Mouse (Mus musculus) forebrain, embryonic 10.5 days (tissue): ENCODE measurements at regions not wholly inside any gene's neighbourhood (a gene's known extent, or its start where the extent isn't known, plus 50 kb on each side); places are given as distances from the start of the nearest gene placed in this dataset.

Source experiments
- DNase-seq: peaks from one replicate; pipeline ENCODE4 v3.0.0-alpha.2; 2017; ENCODE audit warnings: low spot score; ENCODE audit errors: extremely low spot score
- H3K27ac ChIP-seq: fragments of 300-500 bp; sonication (generic); 2 replicates; pipeline ENCODE4 v1.5.1; 2016; ENCODE audit warnings: mild to moderate bottlenecking
- H3K27me3 ChIP-seq: fragments of 300-500 bp; sonication (generic); 2 replicates; pipeline ENCODE4 v1.6.1; 2016; ENCODE audit warnings: mild to moderate bottlenecking; ENCODE audit not compliant: poor library complexity, severe bottlenecking
- H3K36me3 ChIP-seq: fragments of 300-500 bp; sonication (generic); replicated peaks from 2 replicates; pipeline ENCODE4 v1.6.1; 2016; ENCODE audit warnings: mild to moderate bottlenecking, moderate library complexity
- H3K4me1 ChIP-seq: fragments of 300-500 bp; sonication (generic); 2 replicates; pipeline ENCODE4 v1.6.1; 2016
- H3K4me3 ChIP-seq: fragments of 300-500 bp; sonication (generic); 2 replicates; pipeline ENCODE4 v1.5.1; 2016; ENCODE audit warnings: mild to moderate bottlenecking, moderate library complexity
- H3K9me3 ChIP-seq: fragments of 300-500 bp; sonication (generic); 2 replicates; pipeline ENCODE4 v1.6.1; 2016; ENCODE audit warnings: mild to moderate bottlenecking, moderate library complexity
- WGBS: fragments of 180-500 bp; shearing (Covaris S2); methylation state at CpG from one replicate; pipeline ENCODE4 v1.1.7; 2016; 5-methylcytosine and 5-hydroxymethylcytosine counted together

DNA sequence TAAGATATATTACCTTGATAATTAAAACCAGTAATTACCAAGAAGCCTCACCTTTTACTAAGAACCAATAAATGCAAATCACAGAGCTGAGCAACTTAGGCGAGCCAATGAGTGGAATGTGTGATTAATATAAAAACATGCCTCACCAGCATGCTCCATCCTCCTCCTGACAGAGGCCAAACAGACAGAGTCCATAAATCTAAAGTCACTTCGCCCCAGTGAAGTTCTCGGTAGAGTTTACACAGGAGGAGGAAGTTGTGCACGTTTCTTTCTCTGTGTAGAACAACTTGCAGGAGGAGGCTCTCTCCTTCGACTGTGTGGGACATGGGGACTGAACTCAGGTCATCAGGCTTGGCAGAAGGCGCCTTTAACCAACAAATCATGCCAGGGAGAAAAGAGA lies 139.5 kb upstream of the Cops8 start:
- DNase-seq, result no peak
- no peak overlapping the region for H3K4me3 ChIP-seq
- no peak overlapping the region for H3K27ac ChIP-seq
- H3K36me3 ChIP-seq, result no peaks in the 10 kb centered on the region
- WGBS, result 92% methylated on average over 6 of the region's 6 CpGs
- peaks cover 16% of the 10 kb centered on the region for H3K27me3 ChIP-seq
- peaks cover 29% of the 10 kb centered on the region for H3K4me1 ChIP-seq
- no peaks in the 10 kb centered on the region for H3K9me3 ChIP-seq

DNA sequence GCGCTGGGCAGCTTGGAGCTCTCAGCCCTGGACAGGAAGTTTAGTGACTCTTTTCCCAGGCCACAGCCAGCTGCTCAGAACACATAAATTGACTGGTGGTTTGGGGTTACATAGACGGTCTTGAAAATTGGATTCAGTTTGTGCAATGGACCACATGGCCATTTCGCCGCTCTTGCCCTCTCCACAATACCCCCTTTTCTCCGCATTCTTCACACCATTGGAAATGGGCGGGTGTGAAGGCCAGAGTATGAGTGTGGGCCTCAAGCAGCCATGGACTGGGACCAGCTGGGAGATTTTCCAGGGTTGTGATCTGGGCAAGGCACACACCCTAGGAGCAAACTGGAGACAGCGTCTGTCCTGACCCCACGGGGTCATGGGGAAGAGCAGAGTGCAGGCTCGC lies 135.1 kb upstream of the Cops8 start:
- H3K27me3 ChIP-seq, result peaks cover 6% of the 10 kb centered on the region; the same call in 1 of the 2 replicates
- no peak for DNase-seq
- H3K9me3 ChIP-seq, result no peaks in the 10 kb centered on the region
- peak overlapping the region; percentile 60; the same call in 1 of the 2 replicates for H3K27ac ChIP-seq
- H3K4me3 ChIP-seq, result no peak overlapping the region
- H3K4me1 ChIP-seq, result peaks cover 41% of the 10 kb centered on the region
- WGBS, result 64% methylated on average over 9 of the region's 9 CpGs
- no peaks in the 10 kb centered on the region for H3K36me3 ChIP-seq

DNA sequence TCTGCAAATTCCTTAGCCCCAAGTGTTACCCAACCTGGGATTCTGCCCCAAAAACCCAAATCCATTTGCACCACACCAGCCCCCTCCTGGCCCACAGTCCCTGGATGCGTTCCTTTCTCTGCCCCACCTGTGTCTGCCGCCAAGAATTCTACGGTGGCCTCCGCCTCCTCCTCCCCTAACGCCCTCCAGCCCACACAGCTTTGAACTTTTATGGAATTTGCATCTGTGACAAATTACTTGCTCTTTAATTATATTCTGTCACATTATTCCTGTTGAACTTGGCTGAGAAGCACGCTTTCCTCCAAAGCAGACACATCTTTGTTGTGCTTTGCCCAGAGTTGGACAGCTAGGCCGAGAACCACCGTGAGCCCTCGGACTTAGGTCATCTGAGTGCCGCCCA lies 131.8 kb upstream of the Cops8 start:
- Histone ChIP-seq H3K4me1 (peaks cover 70% of the 10 kb centered on the region), H3K36me3 (no peaks in the 10 kb centered on the region), H3K27ac (peak overlapping the region; percentile 63), H3K27me3 (peaks cover 6% of the 10 kb centered on the region; the same call in 1 of the 2 replicates), H3K4me3 (no peak overlapping the region), H3K9me3 (no peaks in the 10 kb centered on the region)
- DNase-seq, result no peak
- WGBS, result 84% methylated on average over 10 of the region's 10 CpGs

- Histone ChIP-seq H3K9me3 (no peaks in the 10 kb centered on the region), H3K36me3 (no peaks in the 10 kb centered on the region), H3K4me3 (no peak overlapping the region), H3K27me3 (peaks cover 6% of the 10 kb centered on the region; the same call in 1 of the 2 replicates), H3K27ac (0 out of 2 replicates have a peak overlapping the region, but pooled peaks have one; percentile 85), H3K4me1 (peaks cover 77% of the 10 kb centered on the region)
- no peak for DNase-seq
- WGBS, result 87% methylated on average over 13 of the region's 13 CpGs
Measured at GRCm38 (mm10) chr1:90471806-90472205, 131.0 kb upstream of the Cops8 start.

DNA sequence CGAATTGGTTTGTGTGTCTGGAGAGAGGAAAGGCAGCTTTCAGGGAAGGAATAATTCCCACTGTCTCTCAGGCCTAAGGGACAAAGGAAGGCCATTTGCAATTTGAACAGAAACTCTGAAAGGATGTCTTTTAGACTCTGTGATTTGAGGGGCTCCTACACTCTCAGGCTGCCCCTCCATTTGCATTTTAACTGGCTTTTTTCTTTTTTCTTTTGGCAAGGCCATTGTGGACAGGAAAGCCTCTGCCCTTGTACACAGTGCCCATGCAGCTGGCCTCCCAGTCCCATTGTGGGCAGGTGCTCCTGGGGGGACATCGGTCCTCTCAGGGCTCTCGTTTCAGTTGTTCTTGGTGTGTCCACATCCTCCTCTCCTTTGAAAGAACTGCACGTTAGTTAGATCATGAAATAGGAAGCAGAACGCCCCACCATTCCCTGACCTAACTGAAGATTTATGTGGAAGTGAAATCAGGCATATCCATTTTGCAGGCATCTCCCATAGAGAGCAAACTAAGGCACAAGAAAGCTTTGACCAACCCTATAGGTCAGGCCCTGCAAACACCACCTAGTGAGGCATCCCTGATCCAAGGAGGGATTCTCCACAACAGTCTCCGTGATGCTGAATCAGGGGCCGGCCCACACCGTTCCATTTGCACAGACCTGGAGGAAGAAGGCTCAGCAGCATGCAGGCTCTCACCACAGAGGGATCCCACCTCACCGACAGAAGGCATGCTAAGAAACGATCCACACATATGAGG lies 127.5 kb upstream of the Cops8 start:
- WGBS, result 63% methylated on average over 10 of the region's 10 CpGs
- peaks cover 62% of the 10 kb centered on the region for H3K4me1 ChIP-seq
- H3K4me3 ChIP-seq, result no peak overlapping the region
- peak; percentile 34 for DNase-seq
- no peaks in the 10 kb centered on the region for H3K36me3 ChIP-seq
- H3K9me3 ChIP-seq, result peaks cover 5% of the 10 kb centered on the region; the same call in 1 of the 2 replicates
- peaks cover 6% of the 10 kb centered on the region; the same call in 1 of the 2 replicates for H3K27me3 ChIP-seq
- peak overlapping the region; percentile 85 for H3K27ac ChIP-seq

DNA sequence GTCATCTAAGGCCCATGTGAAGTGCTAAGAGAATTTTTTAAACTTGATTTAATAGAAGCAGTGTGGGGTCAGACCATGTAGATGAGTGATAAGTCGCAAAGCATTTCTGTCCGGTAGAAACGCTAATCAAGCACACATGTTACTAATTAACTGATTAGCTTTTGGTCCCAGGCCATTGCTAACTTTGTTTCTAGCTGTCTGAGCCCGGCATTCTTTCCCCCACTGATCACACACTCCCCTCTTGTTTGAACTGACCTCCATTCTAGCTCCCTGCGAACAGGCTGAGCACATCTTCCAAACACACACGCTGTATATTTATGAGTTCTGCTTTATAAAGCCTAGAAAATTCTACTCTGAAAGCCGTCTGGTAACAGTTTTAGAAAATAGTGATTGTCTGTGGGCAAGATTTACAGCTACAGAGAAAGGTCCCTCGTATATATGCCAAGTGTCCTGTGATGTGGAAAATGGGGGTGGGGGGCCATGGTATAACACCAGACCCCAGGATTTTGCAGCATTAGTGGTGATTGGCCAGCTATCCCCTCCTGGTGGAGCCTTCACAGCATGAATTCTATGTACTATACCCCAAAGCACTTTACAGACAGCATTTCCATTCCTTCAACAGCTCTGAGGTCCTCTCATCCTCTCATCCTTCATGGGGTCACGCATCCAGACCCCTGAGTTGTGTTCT lies 126.1 kb upstream of the Cops8 start:
- H3K9me3 ChIP-seq, result peaks cover 5% of the 10 kb centered on the region; the same call in 1 of the 2 replicates
- no peak for DNase-seq
- no peaks in the 10 kb centered on the region for H3K27me3 ChIP-seq
- H3K4me3 ChIP-seq, result no peak overlapping the region
- peak overlapping the region; percentile 77 for H3K27ac ChIP-seq
- no peaks in the 10 kb centered on the region for H3K36me3 ChIP-seq
- 53% methylated on average over 9 of the region's 9 CpGs for WGBS
- H3K4me1 ChIP-seq, result peaks cover 53% of the 10 kb centered on the region

GRCm38 (mm10) chr1:90478839-90479238 lies 123.9 kb upstream of the Cops8 start:
- peaks cover 5% of the 10 kb centered on the region; the same call in 1 of the 2 replicates for H3K9me3 ChIP-seq
- H3K36me3 ChIP-seq, result no peaks in the 10 kb centered on the region
- 82% methylated on average over 2 of the region's 2 CpGs for WGBS
- H3K4me1 ChIP-seq, result peaks cover 41% of the 10 kb centered on the region
- no peak overlapping the region for H3K4me3 ChIP-seq
- no peak overlapping the region for H3K27ac ChIP-seq
- no peaks in the 10 kb centered on the region for H3K27me3 ChIP-seq
- no peak for DNase-seq

GRCm38 (mm10) chr1:90481247-90481646 lies 121.5 kb upstream of the Cops8 start:
- Histone ChIP-seq H3K4me3 (no peak overlapping the region), H3K27me3 (no peaks in the 10 kb centered on the region), H3K36me3 (no peaks in the 10 kb centered on the region), H3K4me1 (peaks cover 19% of the 10 kb centered on the region), H3K27ac (no peak overlapping the region), H3K9me3 (peaks cover 5% of the 10 kb centered on the region; the same call in 1 of the 2 replicates)
- WGBS, result 96% methylated on average over 5 of the region's 5 CpGs
- no peak for DNase-seq

- Histone ChIP-seq H3K27me3 (no peaks in the 10 kb centered on the region), H3K4me3 (no peak overlapping the region), H3K9me3 (peaks cover 5% of the 10 kb centered on the region; the same call in 1 of the 2 replicates), H3K27ac (peak overlapping the region; percentile 35; the same call in 1 of the 2 replicates), H3K36me3 (no peaks in the 10 kb centered on the region), H3K4me1 (peaks cover 14% of the 10 kb centered on the region)
- DNase-seq, result no peak
- WGBS, result 76% methylated on average over 5 of the region's 5 CpGs
Measured at GRCm38 (mm10) chr1:90481708-90482107, 121.1 kb upstream of the Cops8 start.

DNA sequence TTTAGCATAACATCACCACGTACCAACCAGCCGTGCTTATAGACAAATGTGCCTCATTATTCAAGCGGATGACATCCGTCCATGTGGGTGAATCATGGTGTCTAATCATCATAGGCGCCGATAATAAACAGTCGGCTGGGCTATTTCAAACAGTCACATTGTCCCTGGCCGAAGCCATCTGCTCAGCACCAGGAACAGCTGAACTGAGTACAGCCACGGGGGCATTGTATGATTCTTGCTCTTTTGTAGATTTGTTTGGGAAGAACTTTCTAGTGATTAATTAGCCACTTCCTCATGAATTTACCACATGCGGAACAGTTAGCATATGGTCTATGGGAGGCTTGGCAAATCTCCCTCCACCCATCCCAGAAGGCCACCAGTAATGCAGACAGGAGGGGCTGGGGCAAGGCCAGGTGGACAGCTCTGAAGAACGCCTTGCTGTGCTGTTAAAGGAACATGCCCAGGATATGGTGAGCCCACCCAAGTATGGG lies 116.4 kb upstream of the Cops8 start:
- 92% methylated on average over 11 of the region's 11 CpGs for WGBS
- no peak for DNase-seq
- Histone ChIP-seq H3K9me3 (no peaks in the 10 kb centered on the region), H3K27me3 (no peaks in the 10 kb centered on the region), H3K36me3 (no peaks in the 10 kb centered on the region), H3K4me1 (peaks cover 5% of the 10 kb centered on the region), H3K27ac (peak overlapping the region; percentile 48), H3K4me3 (no peak overlapping the region)

DNA sequence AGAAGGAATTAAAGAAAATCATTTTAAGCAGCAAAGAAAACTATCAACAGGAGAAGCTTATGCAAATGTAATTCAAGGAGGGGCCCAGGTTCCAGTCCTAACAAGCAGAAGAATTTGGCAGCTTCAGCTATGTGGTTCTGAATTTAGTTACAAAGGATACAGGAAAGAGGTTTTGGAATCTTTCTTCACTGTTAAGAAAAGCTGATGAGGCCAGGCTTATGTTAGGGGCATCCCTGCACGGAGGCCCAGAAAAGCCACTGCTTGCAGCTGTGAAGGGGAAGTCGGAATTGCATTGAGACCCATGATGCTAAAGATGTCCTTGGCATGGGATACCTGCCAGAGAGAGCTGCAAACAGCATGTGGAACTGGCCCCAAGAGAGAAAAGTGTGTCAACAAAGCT lies 114.9 kb upstream of the Cops8 start:
- 81% methylated on average over 2 of the region's 2 CpGs for WGBS
- H3K4me1 ChIP-seq, result peaks cover 7% of the 10 kb centered on the region
- H3K27ac ChIP-seq, result no peak overlapping the region
- no peak overlapping the region for H3K4me3 ChIP-seq
- H3K27me3 ChIP-seq, result peaks cover 3% of the 10 kb centered on the region; the same call in 1 of the 2 replicates
- DNase-seq, result no peak
- H3K36me3 ChIP-seq, result no peaks in the 10 kb centered on the region
- no peaks in the 10 kb centered on the region for H3K9me3 ChIP-seq

DNA sequence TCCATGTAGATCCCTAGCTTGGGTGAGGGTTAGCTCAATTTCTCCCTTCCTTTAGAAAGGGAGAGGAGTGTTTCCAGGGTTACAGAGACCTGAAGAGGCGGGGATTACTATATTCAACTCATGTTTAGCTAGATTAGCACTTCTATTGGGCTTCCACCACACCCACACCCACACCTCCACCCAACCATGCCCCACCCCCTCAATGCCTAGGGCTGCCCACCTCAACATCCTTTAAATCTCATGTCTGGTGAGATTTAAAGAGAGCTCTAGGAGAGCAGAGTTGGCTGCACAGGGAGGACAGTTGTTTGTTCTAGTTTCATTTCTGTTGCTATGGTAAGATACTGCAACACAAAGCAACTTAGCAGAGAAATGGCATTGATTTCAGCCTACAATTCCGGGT lies 113.8 kb upstream of the Cops8 start:
- no peak for DNase-seq
- H3K27ac ChIP-seq, result no peak overlapping the region
- peaks cover 3% of the 10 kb centered on the region; the same call in 1 of the 2 replicates for H3K27me3 ChIP-seq
- H3K9me3 ChIP-seq, result no peaks in the 10 kb centered on the region
- peaks cover 18% of the 10 kb centered on the region for H3K4me1 ChIP-seq
- 89% methylated on average over 2 of the region's 2 CpGs for WGBS
- H3K4me3 ChIP-seq, result no peak overlapping the region
- no peaks in the 10 kb centered on the region for H3K36me3 ChIP-seq

DNA sequence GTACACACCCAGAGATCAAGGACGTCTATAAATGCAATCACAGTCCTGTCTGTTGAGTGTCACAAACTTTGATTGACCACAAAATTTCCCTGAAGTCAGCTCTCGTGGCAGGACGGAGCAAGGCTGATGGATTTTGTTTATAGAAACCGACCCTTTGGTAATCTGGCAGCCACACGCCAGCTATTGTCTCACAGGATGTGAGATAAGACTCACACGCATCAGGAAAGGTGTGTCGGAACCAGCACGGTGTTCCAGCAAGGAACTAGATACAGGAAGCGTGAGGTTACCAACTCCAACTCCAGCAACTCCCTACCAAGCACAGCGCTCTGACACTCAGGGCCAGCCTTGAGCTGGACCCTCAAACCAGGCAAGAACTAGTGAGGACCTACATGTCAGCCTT lies 112.4 kb upstream of the Cops8 start:
- Histone ChIP-seq H3K27me3 (peaks cover 11% of the 10 kb centered on the region), H3K4me3 (no peak overlapping the region), H3K9me3 (no peaks in the 10 kb centered on the region), H3K4me1 (peaks cover 20% of the 10 kb centered on the region), H3K27ac (no peak overlapping the region), H3K36me3 (no peaks in the 10 kb centered on the region)
- DNase-seq, result no peak
- WGBS, result 88% methylated on average over 10 of the region's 10 CpGs
